Mouse (Mus musculus) gastrocnemius, adult 2 months (tissue): ENCODE data around the gene Olfr586. TPM values are rescaled to one million over a fixed set of nuclear protein-coding genes. Genes with fewer than 3 reads are reported as not detected.

Source experiments
- DNase-seq: peaks from one replicate; pipeline ENCODE4 v3.0.0; 2022
- H3K27ac ChIP-seq: fragments of 200-600 bp; 2 replicates; pipeline ENCODE4 v1.8.1; 2022; ENCODE audit warnings: mild to moderate bottlenecking
- H3K4me3 ChIP-seq: fragments of 200-600 bp; 2 replicates; pipeline ENCODE4 v1.8.1; 2022; ENCODE audit warnings: mild to moderate bottlenecking, moderate library complexity
- CTCF ChIP-seq: fragments of 200-600 bp; IDR thresholded peaks from 2 replicates; pipeline ENCODE4 v1.8.1; 2022; ENCODE audit warnings: antibody characterized with exemption, mild to moderate bottlenecking, moderate library complexity
- intact Hi-C: fragments of 180-260 bp; cut with DNase I; formaldehyde crosslinking; loops from one replicate; pipeline ENCODE4 v1.15.1; 2025
- long read RNA-seq, 2 experiments: library from polyadenylated mRNA; stranded (forward); transcript quantifications; one replicate each; pipeline ENCODE4 v2.0.0; 2021
- total RNA-seq, 2 experiments: library from RNA; stranded (reverse); gene quantifications; 2 replicates each; pipeline ENCODE4 v1.2.3; 2021

Olfr586 gene
- not detected for total RNA-seq
- long read RNA-seq, experiment 1 = 0 reads
- long read RNA-seq, experiment 2 = 0 reads

DNA sequence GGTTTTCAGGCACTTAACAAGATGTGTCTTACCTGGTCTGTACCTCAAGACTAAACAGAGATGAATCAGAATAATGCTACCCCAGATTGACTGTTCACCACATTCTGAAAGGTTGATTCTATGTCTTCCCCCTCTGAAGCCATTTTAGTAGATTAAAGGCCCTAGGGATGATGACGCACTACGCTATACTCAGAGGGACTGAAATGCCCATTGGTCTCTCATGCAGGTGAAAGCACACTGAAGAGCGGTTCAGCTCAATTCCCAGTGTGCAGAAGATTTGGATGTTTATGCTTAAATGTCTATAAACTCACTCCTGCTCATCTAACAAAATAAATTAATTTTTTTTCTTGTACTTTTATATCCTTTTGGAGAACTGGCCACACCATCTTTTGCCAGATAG is at the start of gene Olfr586:
Olfr586 (minus strand) TSS at position 101 of the 400 bp plus-strand sequence.
- H3K4me3 ChIP-seq = no peak within 1 kb of the TSS
- H3K27ac ChIP-seq = no peak within 1 kb of the TSS
- no peak for DNase-seq
- intact Hi-C loops = no loop called here
- no peak for TF ChIP-seq CTCF

DNA sequence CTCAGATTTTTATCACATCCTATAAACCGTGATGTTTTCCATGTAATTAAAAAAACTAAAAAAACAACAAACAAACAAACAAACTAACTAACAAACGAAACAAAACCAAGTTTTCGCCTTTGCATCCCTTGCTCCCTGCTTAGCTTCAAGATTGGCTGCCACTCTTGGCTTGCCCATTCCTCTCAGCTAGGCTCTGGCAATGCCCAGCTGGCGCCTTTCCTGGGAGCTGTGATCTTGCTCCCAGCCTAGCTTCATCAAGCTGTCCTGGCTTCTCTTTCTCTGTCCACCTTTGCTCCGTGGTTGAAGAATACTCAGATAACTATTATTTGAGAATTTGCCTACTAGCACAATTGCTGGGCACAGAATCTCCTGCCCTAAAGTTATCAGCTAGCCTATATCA is 44.3 kb upstream of the Olfr586 start:
- no peak overlapping the region for H3K27ac ChIP-seq
- no peak for DNase-seq
- intact Hi-C loops = no loop called here
- no peak overlapping the region for H3K4me3 ChIP-seq
- no peak for TF ChIP-seq CTCF

- DNase-seq = no peak
- no peak within 1 kb of the TSS for H3K4me3 ChIP-seq
- no peak within 1 kb of the TSS for H3K27ac ChIP-seq
- TF ChIP-seq CTCF = no peak
- intact Hi-C loops = no loop called here
Measured at GRCm38 (mm10) chr7:103156256-103156655, 30.8 kb upstream of the Olfr586 start, which contains the start of gene Olfr589. TSS of gene Olfr589 (minus strand) at chr7:103156356.

DNA sequence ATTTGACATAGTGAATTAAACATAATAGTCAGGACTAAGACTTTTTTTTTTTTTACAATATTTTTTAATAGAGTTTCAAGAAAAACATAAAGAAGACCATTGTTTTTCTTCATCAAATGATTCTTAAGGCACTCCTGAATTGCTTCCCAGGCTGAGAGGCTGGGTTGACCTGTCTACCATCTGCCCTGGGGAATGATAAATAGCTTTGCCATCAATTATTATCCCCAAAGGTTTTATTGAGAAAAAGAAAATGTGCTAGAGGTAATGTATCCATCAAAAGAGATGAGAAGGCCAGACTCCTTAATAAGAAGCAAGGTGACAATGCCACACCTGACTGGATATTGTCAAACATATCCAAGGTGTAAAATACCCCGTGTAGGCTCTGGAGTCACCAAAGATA is 15.1 kb upstream of the Olfr586 start, which contains the start of gene Olfr588-ps1:
Olfr588-ps1 (plus strand) TSS at position 301 of the 400 bp plus-strand sequence.
- intact Hi-C loops = no loop called here
- Histone ChIP-seq H3K4me3 (no peak within 1 kb of the TSS), H3K27ac (no peak within 1 kb of the TSS)
- TF ChIP-seq CTCF = no peak
- DNase-seq = no peak

GRCm38 (mm10) chr7:103119406-103119805 is 6.0 kb downstream of the Olfr586 start:
- H3K4me3 ChIP-seq = no peak overlapping the region
- intact Hi-C loops = no loop called here
- no peak overlapping the region for H3K27ac ChIP-seq
- TF ChIP-seq CTCF = no peak
- DNase-seq = no peak

- Histone ChIP-seq H3K4me3 (no peak within 1 kb of the TSS), H3K27ac (no peak within 1 kb of the TSS)
- TF ChIP-seq CTCF = no peak
- intact Hi-C loops = no loop called here
- no peak for DNase-seq
Measured at GRCm38 (mm10) chr7:103097420-103097819, 28.0 kb downstream of the Olfr586 start, which contains the start of gene Olfr585. TSS of gene Olfr585 (plus strand) at chr7:103097720.

DNA sequence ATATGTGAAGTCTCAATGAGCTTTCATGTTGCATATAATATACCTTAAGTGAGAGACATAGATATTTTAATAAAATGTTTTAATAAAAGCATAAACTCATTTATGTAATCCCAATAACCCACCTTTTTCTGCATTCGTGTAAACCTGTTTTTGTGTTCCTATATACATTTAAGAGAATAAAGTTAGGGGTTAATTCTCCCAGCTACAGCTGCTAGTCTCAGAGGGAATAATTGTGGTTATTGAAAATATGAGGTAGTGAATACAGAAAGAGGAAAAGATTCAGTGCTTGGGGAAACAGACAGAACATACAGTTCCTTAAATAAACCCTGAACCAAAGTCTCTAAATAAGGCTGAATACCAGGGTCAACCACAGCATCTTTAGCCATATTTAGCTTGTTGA is 43.9 kb downstream of the Olfr586 start, which contains the start of gene Olfr584:
Olfr584 (plus strand) TSS at position 301 of the 400 bp plus-strand sequence.
- no peak for DNase-seq
- no peak for TF ChIP-seq CTCF
- Histone ChIP-seq H3K27ac (no peak within 1 kb of the TSS), H3K4me3 (no peak within 1 kb of the TSS)
- intact Hi-C loops = no loop called here

Other genes with a start within 250 kb of the Olfr586 start
- not detected for gene Olfr568, start 248.5 kb downstream of the Olfr586 start, total RNA-seq
- gene Olfr569, start 234.8 kb downstream of the Olfr586 start, total RNA-seq = not detected
- gene Olfr570, start 231.1 kb downstream of the Olfr586 start, total RNA-seq = not detected
- not detected for gene Olfr571, start 208.1 kb downstream of the Olfr586 start, total RNA-seq
- gene Olfr572, start 201.2 kb downstream of the Olfr586 start, total RNA-seq = not detected
- gene Olfr573-ps1, start 183.1 kb downstream of the Olfr586 start, total RNA-seq = not detected
- not detected for gene Olfr574, start 177.2 kb downstream of the Olfr586 start, total RNA-seq
- not detected for gene Olfr575, start 166.9 kb downstream of the Olfr586 start, total RNA-seq
- gene Olfr576, start 163.0 kb downstream of the Olfr586 start, total RNA-seq = not detected
- gene Olfr577, start 149.7 kb downstream of the Olfr586 start, total RNA-seq = not detected
- not detected for gene Olfr578, start 136.3 kb downstream of the Olfr586 start, total RNA-seq
- gene Olfr582, start 87.6 kb downstream of the Olfr586 start, total RNA-seq = not detected
- gene Olfr583, start 74.3 kb downstream of the Olfr586 start, total RNA-seq = not detected
- not detected for gene Olfr584, start 43.8 kb downstream of the Olfr586 start, total RNA-seq
- gene Olfr585, start 27.9 kb downstream of the Olfr586 start, total RNA-seq = not detected
- gene Olfr588-ps1, start 15.2 kb upstream of the Olfr586 start, total RNA-seq = not detected
- gene Olfr589, start 30.7 kb upstream of the Olfr586 start, total RNA-seq = not detected
- not detected for gene Olfr591, start 52.7 kb upstream of the Olfr586 start, total RNA-seq
- not detected for gene Olfr592, start 59.2 kb upstream of the Olfr586 start, total RNA-seq
- not detected for gene Olfr593, start 86.2 kb upstream of the Olfr586 start, total RNA-seq
- gene Olfr594, start 91.4 kb upstream of the Olfr586 start, total RNA-seq = not detected
- not detected for gene Usp17ld, start 126.9 kb upstream of the Olfr586 start, total RNA-seq
- gene Olfr596, start 180.0 kb upstream of the Olfr586 start, total RNA-seq = not detected
- not detected for gene Olfr597, start 190.7 kb upstream of the Olfr586 start, total RNA-seq
- gene Olfr598, start 197.9 kb upstream of the Olfr586 start, total RNA-seq = not detected
- not detected for gene Olfr599, start 210.3 kb upstream of the Olfr586 start, total RNA-seq
- not detected for gene Olfr600, start 224.0 kb upstream of the Olfr586 start, total RNA-seq
- gene Olfr601, start 237.0 kb upstream of the Olfr586 start, total RNA-seq = not detected